Mouse (Mus musculus) hindbrain, embryonic 16.5 days (tissue): Measurements from ENCODE around the gene Arhgap29. TPM values are rescaled to one million over a fixed set of nuclear protein-coding genes. Genes with fewer than 3 reads are reported as not detected.
A peak's percentile ranks its signal among the peaks of the same experiment; 100 is the strongest.

Experiments used
- ATAC-seq: fragments of 200-750 bp; cut with Nextera tagmentation; 2 replicates; pipeline ENCODE4 v1.8.0; 2017; ENCODE audit warnings: moderate TSS enrichment, moderate library complexity
- H3K27ac ChIP-seq: fragments of 300-500 bp; sonication (generic); 2 replicates; pipeline ENCODE4 v1.5.1; 2014; ENCODE audit warnings: low read depth, mild to moderate bottlenecking, control low read depth, low read length, moderate library complexity
- H3K27me3 ChIP-seq: fragments of 300-500 bp; sonication (generic); replicated peaks from 2 replicates; pipeline ENCODE4 v1.6.1; 2014; ENCODE audit warnings: low read length; ENCODE audit not compliant: control insufficient read depth, insufficient read depth
- H3K36me3 ChIP-seq: fragments of 300-500 bp; sonication (generic); 2 replicates; pipeline ENCODE4 v1.6.1; 2014; ENCODE audit warnings: mild to moderate bottlenecking, low read length, moderate library complexity, mixed read lengths; ENCODE audit not compliant: control insufficient read depth, insufficient read depth
- H3K4me1 ChIP-seq: fragments of 300-500 bp; sonication (generic); 2 replicates; pipeline ENCODE4 v1.6.1; 2014; ENCODE audit warnings: low read depth, low read length; ENCODE audit not compliant: control insufficient read depth, insufficient read depth
- H3K4me2 ChIP-seq: fragments of 300-500 bp; sonication (generic); 2 replicates; pipeline ENCODE4 v1.6.1; 2014; ENCODE audit warnings: mild to moderate bottlenecking, low read length, control low read depth, moderate library complexity
- H3K4me3 ChIP-seq: fragments of 300-500 bp; sonication (generic); 2 replicates; pipeline ENCODE4 v1.5.1; 2014; ENCODE audit warnings: mild to moderate bottlenecking, low read length, control low read depth, moderate library complexity
- H3K9ac ChIP-seq: fragments of 300-500 bp; sonication (generic); 2 replicates; pipeline ENCODE4 v1.6.1; 2014; ENCODE audit warnings: low read depth, mild to moderate bottlenecking, control low read depth, low read length, moderate library complexity
- H3K9me3 ChIP-seq: fragments of 300-500 bp; sonication (generic); 2 replicates; pipeline ENCODE4 v1.6.1; 2014; ENCODE audit warnings: mild to moderate bottlenecking, low read length, moderate library complexity; ENCODE audit not compliant: control insufficient read depth
- WGBS: fragments of 180-500 bp; shearing (Covaris S2); extraction: QIAGEN DNeasy Blood & Tissue Kit; methylation state at CpG from one replicate; pipeline ENCODE4 v1.1.7; 2014; 5-methylcytosine and 5-hydroxymethylcytosine counted together
- polyA plus RNA-seq: library from polyadenylated mRNA; unstranded; fragments of >200 nt; fragmentation: Nextera tagmentation; extraction: Ambion mirVana; gene quantifications from 2 replicates; pipeline ENCODE4 v1.2.1, GENCODE M21; 2015

The Arhgap29 gene
- polyA plus RNA-seq, 1 experiment from 2014 or later = 15.4 TPM

- WGBS = 30% methylated on average over 3 of the region's 3 CpGs
- no peaks in the 10 kb centered on the region for H3K27me3 ChIP-seq
- H3K4me1 ChIP-seq = no peaks in the 10 kb centered on the region
- no peak overlapping the region for H3K4me3 ChIP-seq
- no peak overlapping the region for H3K27ac ChIP-seq
- no peak overlapping the region for H3K4me2 ChIP-seq
- no peak for ATAC-seq
- no peaks in the 10 kb centered on the region for H3K36me3 ChIP-seq
- peaks cover 7% of the 10 kb centered on the region for H3K9me3 ChIP-seq
- H3K9ac ChIP-seq = no peak overlapping the region
Observed at GRCm38 (mm10) chr3:122035092-122035491, 82.8 kb downstream of the Arhgap29 start.

GRCm38 (mm10) chr3:122040522-122040921 is 88.2 kb downstream of the Arhgap29 start:
- WGBS = 71% methylated on average over 6 of the region's 6 CpGs
- ATAC-seq = no peak

GRCm38 (mm10) chr3:122043102-122043501 is 90.8 kb downstream of the Arhgap29 start:
- no peaks in the 10 kb centered on the region for H3K36me3 ChIP-seq
- no peak overlapping the region for H3K4me3 ChIP-seq
- no peak overlapping the region; the same call in 1 of the 2 replicates for H3K4me2 ChIP-seq
- no peak overlapping the region for H3K27ac ChIP-seq
- ATAC-seq = no peak
- no peaks in the 10 kb centered on the region for H3K9me3 ChIP-seq
- peaks cover 29% of the 10 kb centered on the region for H3K4me1 ChIP-seq
- WGBS = 31% methylated on average over 8 of the region's 8 CpGs
- no peak overlapping the region for H3K9ac ChIP-seq
- H3K27me3 ChIP-seq = peaks cover 3% of the 10 kb centered on the region

More at GRCm38 (mm10) chr3:122040522-122040921, 88.2 kb downstream of the Arhgap29 start:
- Histone ChIP-seq H3K27ac (no peak overlapping the region), H3K9ac (no peak overlapping the region), H3K4me1 (peaks cover 12% of the 10 kb centered on the region), H3K4me2 (no peak overlapping the region), H3K36me3 (no peaks in the 10 kb centered on the region), H3K4me3 (no peak overlapping the region), H3K9me3 (peaks cover 7% of the 10 kb centered on the region), H3K27me3 (peaks cover 3% of the 10 kb centered on the region)

- Histone ChIP-seq H3K9me3 (no peaks in the 10 kb centered on the region), H3K27me3 (peaks cover 3% of the 10 kb centered on the region), H3K4me3 (peak within 1 kb of the TSS; percentile 16), H3K9ac (peak within 1 kb of the TSS; percentile 10; the same call in 1 of the 2 replicates), H3K27ac (peak within 1 kb of the TSS; percentile 55), H3K4me1 (peaks cover 36% of the 10 kb centered on the region), H3K36me3 (no peaks in the 10 kb centered on the region), H3K4me2 (peak within 1 kb of the TSS; percentile 41)
- ATAC-seq = no peak
- 9% methylated on average over 26 of the region's 26 CpGs for WGBS
Observed at GRCm38 (mm10) chr3:122043799-122044547, 91.6 kb downstream of the Arhgap29 start, which contains the start of gene Abca4. Gene Abca4, plus strand, starts transcription at chr3:122044443.

- H3K4me1 ChIP-seq = peaks cover 36% of the 10 kb centered on the region
- H3K9ac ChIP-seq = peak overlapping the region; percentile 20; the same call in 1 of the 2 replicates
- H3K27me3 ChIP-seq = peaks cover 5% of the 10 kb centered on the region
- WGBS = 6% methylated on average over 10 of the region's 10 CpGs
- H3K4me3 ChIP-seq = no peak overlapping the region
- no peak overlapping the region for H3K27ac ChIP-seq
- H3K9me3 ChIP-seq = no peaks in the 10 kb centered on the region
- peak; percentile 70 for ATAC-seq
- H3K4me2 ChIP-seq = peak overlapping the region; percentile 29; the same call in 1 of the 2 replicates
- H3K36me3 ChIP-seq = no peaks in the 10 kb centered on the region
Observed at GRCm38 (mm10) chr3:122046187-122046620, 93.9 kb downstream of the Arhgap29 start.

- H3K4me3 ChIP-seq = no peak overlapping the region
- peak; percentile 1; the same call in 1 of the 2 replicates for ATAC-seq
- WGBS = 31% methylated on average over 7 of the region's 7 CpGs
- H3K9ac ChIP-seq = no peak overlapping the region
- H3K9me3 ChIP-seq = no peaks in the 10 kb centered on the region
- no peaks in the 10 kb centered on the region for H3K36me3 ChIP-seq
- H3K4me1 ChIP-seq = peaks cover 36% of the 10 kb centered on the region
- H3K27me3 ChIP-seq = peaks cover 5% of the 10 kb centered on the region
- no peak overlapping the region for H3K4me2 ChIP-seq
- 0 out of 2 replicates have a peak overlapping the region, but pooled peaks have one; percentile 13 for H3K27ac ChIP-seq
Observed at GRCm38 (mm10) chr3:122047402-122047801, 95.1 kb downstream of the Arhgap29 start.

- peak overlapping the region; percentile 10; the same call in 1 of the 2 replicates for H3K9ac ChIP-seq
- no peak overlapping the region for H3K4me3 ChIP-seq
- no peaks in the 10 kb centered on the region for H3K36me3 ChIP-seq
- H3K4me1 ChIP-seq = peaks cover 36% of the 10 kb centered on the region
- H3K27ac ChIP-seq = peak overlapping the region; percentile 13; the same call in 1 of the 2 replicates
- no peaks in the 10 kb centered on the region for H3K9me3 ChIP-seq
- ATAC-seq = peak; percentile 65
- peaks cover 5% of the 10 kb centered on the region for H3K27me3 ChIP-seq
- 13% methylated on average over 17 of the region's 17 CpGs for WGBS
- 0 out of 2 replicates have a peak overlapping the region, but pooled peaks have one; percentile 14 for H3K4me2 ChIP-seq
Observed at GRCm38 (mm10) chr3:122047921-122048861, 95.8 kb downstream of the Arhgap29 start.

- H3K36me3 ChIP-seq = no peaks in the 10 kb centered on the region
- peaks cover 28% of the 10 kb centered on the region for H3K4me1 ChIP-seq
- peaks cover 5% of the 10 kb centered on the region for H3K27me3 ChIP-seq
- H3K4me3 ChIP-seq = no peak overlapping the region
- H3K9me3 ChIP-seq = no peaks in the 10 kb centered on the region
- no peak overlapping the region for H3K9ac ChIP-seq
- no peak overlapping the region for H3K27ac ChIP-seq
- H3K4me2 ChIP-seq = no peak overlapping the region
- WGBS = 58% methylated on average over 6 of the region's 6 CpGs
- no peak for ATAC-seq
Observed at GRCm38 (mm10) chr3:122049158-122049557, 96.8 kb downstream of the Arhgap29 start.
